Mouse (Mus musculus) testis, adult 2 months (tissue): ENCODE measurements around the gene Rasip1.

ENCODE experiments used
- CTCF ChIP-seq: fragments of 200-500 bp; IDR thresholded peaks from 2 replicates; pipeline ENCODE4 v1.5.1; 2012; ENCODE audit warnings: low read depth, mild to moderate bottlenecking, inconsistent platforms, low read length, moderate library complexity; ENCODE audit not compliant: control insufficient read depth, insufficient read depth, insufficient replicate concordance
- POLR2A ChIP-seq: fragments of 200-500 bp; IDR thresholded peaks from 2 replicates; pipeline ENCODE4 v1.6.1; 2012; ENCODE audit warnings: low read depth, mild to moderate bottlenecking, inconsistent platforms, low read length, moderate library complexity; ENCODE audit not compliant: control insufficient read depth

DNA sequence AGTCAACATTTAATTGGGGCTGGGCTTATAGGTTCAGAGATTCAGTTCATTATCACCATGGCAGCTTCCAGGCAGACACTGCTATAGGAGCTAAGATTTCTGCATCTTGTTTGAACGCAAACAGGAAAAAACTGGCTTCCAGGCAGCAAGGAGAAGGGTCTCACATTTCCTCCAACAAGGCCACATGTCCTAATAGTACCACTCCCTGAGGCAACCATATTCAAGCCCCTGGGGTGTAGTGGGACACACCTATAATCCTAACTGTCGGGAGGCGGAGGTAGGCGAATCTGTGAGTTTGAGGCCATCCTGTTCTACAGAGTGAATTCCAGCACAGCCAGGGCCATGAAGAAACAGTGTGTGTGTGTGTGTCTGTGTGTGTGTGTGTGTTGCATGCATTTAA, 32.1 kb upstream of the Rasip1 start:
- TF ChIP-seq CTCF = no peak
- TF ChIP-seq POLR2A = no peak
